Mouse (Mus musculus): ENCODE measurements around the gene Ncam1. TPM values are rescaled to one million over a fixed set of nuclear protein-coding genes. Genes with fewer than 3 reads are reported as not detected.

Ncam1 gene
- polyA plus RNA-seq, 1 experiment from 2014 or later: 5.8 TPM

DNA sequence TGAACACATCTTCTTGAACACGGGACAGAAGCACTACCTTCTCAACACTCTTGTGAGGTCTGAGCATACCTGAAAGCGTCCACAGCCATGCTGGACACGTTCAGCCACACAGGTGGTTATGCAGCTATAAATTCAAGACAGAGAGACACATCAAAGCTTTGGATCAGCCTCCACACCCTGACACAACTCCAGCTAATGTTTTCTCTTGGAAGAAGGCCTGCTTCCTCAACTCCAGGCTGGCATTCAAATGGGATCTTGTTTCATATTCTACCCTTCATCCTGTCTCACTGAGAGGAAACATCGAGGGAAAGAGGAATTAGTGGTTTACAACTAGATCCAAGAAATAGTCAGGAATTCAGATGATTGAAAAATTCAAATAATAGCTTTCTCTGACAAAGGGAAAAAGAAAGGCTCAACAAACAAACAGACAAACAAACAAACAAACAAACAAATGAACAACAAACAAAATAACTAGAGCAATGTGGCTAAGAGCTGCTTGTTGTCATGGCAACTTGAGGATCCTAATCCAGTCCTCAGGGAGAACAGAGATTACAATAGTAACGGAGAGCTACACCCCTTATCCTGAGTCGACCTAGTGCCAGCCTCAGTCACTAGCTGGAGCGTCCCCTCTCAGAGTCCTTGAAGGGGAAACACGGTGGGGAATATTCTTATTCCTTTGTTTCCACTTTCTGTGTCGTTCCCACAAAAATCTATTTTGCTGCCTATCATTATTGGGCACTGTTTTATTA, 175.6 kb downstream of the Ncam1 start:
- DNase-seq (ENCODE audit: low spot score): no peak

- no peak for DNase-seq (ENCODE audit: low spot score)
Measured at GRCm38 (mm10) chr9:49621691-49622090, 177.0 kb downstream of the Ncam1 start.

DNA sequence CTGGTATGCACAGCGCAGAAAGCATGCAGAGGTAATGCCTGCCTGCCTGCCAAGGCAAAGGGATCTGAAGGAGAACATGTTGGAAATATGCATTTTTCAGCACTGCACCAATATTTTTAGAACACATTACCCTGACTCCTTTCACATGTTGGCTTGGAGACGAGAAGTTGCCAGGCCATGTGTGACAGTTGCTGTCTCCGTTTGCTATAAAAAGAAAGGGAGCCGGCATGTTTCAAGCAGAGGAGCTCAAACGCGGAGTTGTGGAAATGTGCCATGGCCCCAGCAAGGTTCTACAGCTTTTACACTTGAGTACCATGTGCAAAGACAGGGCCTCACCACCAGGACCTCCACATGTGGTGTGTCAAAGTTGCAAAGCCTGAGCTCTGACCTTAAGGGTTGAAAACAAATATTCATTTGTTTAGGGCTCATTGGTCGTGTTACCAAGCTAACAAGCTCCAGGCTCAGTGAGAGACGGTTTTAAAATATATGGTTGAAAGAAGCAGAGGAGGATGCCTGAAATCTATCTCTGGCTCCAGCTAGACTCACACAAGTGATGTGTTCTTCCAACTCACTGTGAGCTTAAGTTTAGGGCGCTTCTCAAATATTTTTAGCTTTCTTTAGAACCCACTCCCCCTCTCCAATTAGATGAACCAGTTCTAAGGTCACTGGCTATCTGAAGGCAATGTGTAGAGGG, 179.9 kb downstream of the Ncam1 start:
- no peak for DNase-seq (ENCODE audit: low spot score)

DNA sequence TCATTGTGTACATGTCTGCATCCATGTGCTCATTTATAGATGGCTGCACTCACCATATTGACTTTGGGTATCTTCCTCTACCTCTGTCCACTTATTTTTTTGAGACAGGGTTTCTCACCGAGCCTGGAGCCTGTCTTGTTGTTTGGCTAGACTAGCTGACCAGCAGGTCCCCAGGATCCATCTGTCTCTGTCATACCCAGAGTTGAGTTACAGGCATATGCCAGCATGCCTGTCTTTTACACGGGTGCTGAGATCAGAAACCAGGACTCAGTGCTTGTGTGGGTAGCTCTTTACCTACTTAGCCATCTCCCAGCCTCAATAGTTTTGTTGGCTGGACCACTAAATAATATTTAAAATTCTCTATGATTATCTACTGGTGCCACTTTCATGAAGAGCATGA, 180.5 kb downstream of the Ncam1 start:
- DNase-seq (ENCODE audit: low spot score): no peak

DNA sequence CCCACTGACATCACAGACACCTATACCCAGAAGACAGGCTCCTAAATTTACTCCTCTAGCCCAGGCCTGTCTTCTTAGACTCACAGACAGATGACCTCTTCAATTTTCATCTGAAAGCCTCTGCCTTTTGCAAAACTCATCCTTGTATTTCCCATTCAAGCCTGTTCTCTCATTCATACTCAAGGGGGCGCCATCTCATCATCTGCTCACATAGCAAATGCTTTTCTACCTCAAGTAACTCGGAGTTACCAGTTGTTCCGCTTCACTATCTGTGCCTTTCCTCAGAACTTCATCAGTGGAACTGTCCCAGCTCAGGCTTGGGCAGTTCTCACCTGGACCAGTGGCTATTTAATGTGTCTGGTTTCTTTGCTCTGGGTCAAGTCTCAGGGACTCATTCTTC, 181.5 kb downstream of the Ncam1 start:
- peak; percentile 7 for DNase-seq (ENCODE audit: low spot score)

DNA sequence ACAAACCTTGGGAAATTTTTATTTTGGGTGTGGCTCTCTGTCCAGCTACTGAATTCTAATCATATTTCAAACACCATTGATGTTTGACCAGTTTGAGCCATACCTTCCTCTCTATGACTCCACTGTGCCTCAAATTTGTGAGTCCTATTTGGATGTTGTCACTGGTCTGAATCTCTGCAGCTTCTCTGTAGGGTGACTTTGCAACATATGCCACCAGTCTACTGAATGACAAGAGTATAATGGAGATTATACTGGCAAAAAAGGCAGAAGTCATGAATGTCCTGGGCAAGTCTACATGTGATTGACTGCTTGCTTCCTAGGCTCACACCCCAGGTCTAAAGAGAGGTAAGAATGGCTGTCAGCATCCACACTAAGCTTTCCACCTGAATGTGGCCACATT, 186.3 kb downstream of the Ncam1 start:
- no peak for DNase-seq (ENCODE audit: low spot score)

DNA sequence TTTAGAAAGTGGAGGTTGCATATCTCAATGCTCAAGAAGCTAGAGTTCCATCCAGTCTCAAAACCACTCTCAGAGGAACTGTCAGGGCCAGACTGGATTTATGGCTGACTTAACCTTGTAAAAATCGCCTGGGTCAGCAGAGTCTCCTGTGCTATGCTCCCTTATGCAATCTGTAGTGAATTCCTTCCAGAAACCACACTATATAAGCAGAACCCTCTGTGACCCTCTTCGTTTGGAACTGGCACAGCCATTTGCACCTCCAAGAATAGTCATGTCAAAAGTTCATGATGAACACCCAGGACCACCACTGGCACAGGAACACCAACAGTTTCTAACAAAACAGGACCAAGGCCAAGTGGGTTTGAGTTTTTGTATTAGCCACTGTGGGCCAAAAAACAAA, 190.5 kb downstream of the Ncam1 start:
- DNase-seq (ENCODE audit: low spot score): no peak

GRCm38 (mm10) chr9:49606717-49607116, 192.0 kb downstream of the Ncam1 start:
- no peak for DNase-seq (ENCODE audit: low spot score)

DNA sequence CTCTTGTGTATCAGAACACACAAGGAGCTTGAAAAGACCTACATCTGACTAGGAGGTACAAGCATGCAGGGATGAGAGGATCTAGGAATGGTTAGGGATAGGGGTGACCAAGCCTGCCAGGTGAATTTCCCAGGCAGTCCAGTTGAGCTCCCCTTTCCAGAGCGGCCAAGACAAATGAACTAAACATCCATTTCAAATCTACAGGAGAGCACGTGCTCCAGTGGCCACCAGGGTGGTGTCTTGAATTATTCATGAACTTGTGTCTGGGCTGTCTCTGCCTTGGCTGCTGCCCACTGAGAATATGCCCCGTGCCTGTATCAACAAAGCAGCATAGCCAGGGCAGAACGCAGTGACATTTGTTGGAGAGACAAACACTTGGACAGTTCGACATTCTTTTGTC, 192.4 kb downstream of the Ncam1 start:
- DNase-seq (ENCODE audit: low spot score): no peak

DNA sequence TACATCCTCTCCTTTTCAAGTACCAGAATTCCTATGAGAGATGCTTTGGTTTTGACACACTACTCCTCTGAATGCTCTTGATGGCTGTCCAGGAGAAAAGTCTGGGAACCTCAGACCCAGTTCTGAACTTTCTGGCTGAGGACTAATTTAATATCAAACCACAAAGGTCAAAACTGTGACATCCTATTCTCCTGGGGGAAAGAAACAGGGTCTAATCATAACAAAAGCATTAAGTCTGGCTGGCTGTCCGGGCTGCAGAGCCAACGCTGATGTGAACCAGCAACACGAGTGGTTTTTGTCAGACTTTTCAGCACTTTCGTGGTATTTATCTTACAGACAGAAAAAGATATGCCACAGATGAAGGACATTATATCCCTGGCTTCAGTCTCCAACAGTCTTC, 192.9 kb downstream of the Ncam1 start:
- no peak for DNase-seq (ENCODE audit: low spot score)

- no peak for DNase-seq (ENCODE audit: low spot score)
Measured at GRCm38 (mm10) chr9:49605351-49605750, 193.4 kb downstream of the Ncam1 start.

DNA sequence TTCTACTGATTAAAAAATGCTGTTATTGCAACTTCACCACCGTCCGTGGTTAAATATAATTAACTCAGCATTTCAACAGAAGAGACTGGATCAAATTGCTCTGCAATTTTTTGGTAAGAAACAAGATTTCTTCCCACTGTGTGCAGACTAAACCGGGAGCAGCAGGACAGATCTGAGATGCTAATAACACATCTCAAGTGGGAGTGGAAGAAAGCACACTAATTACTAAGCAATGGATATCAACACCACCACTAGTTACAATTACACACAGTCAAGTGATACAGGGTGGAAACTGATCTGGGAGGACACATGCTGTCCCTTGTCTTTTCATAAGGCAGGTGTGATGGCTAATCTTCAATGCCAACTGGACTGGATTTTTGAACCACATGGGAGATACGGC, 197.5 kb downstream of the Ncam1 start:
- no peak for DNase-seq (ENCODE audit: low spot score)

DNA sequence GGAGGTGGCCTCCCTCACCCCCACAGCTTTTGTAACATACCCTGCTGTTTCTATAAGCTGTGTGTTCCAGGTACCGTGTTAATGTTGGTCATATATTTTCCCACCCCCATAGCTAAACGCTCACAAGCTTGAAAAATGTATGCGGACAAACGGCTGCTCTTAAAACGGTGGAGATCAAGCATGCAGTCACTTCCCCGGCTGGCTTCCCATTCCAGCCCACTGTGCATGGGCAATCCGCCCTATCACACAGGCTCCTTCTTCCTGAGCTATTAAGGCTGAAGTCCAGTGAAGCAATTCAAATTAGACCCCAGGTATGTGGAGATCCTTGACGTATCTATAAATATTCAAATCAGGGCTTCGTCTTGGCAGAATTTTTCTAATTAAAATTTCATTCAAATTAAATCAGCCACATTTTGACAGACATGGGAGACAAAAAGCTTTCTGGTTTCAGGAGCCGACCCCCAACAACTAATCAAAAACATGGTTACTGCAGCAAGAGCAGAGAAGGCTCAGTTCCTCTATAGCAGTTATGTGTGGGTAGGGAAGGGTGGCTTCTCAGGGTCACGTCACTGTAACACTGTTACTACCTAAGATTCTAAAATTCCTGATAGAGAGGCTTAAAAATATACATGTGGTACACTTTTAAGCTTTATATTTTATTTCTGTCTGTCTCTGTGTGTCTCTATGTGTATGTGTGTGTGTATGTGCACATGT, 202.9 kb downstream of the Ncam1 start:
- DNase-seq (ENCODE audit: low spot score): no peak

- DNase-seq (ENCODE audit: low spot score): no peak
Measured at GRCm38 (mm10) chr9:49594876-49595634, 203.7 kb downstream of the Ncam1 start.

DNA sequence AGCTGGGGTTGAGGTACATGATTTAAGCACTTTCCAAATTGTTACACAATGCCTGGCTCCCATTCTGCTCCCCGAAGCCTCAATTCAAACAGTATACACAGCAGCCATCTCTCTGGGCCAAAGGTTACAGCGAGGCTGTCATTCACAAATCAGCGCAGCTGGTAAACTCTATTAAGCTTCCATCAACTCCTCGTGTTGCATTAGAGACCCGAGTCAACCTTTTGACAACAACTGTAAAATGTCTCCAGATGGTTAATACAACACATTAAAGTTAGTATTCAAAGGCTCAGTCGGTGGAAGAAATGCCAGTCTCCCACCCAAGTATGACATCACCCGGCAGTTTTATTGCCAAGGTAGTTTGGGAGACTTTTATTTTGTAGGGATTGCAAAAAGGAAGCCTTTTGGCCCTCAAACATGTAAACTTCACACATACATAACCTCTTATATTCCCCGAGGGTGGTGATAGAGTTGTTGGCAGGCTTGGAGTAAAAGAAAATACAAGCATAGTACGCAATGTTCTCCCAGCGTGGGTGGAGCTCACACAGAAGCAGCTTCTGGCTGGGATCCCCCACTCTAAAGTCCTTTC, 204.7 kb downstream of the Ncam1 start:
- no peak for DNase-seq (ENCODE audit: low spot score)

DNA sequence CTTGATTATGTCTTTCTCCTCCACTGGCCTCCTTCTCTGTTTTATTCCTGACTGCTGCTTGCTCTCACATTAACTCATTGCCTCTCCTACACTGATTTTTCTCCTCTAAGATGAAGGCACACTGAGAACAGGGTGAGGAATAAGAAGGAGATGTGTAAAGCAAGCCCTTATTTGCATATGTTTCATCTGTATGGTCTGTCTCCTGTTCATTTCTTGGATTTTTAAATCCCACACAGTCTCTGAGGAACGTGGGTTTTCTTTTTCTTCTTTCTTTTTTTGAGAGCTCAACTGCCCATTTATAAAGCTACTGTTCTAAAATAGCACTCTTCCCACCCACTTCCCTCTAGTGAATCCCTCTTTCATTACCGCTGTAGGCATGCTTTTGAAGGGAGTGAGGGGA, 206.7 kb downstream of the Ncam1 start:
- DNase-seq (ENCODE audit: low spot score): no peak

GRCm38 (mm10) chr9:49590261-49590660, 208.5 kb downstream of the Ncam1 start:
- DNase-seq (ENCODE audit: low spot score): no peak

- DNase-seq (ENCODE audit: low spot score): no peak
Measured at GRCm38 (mm10) chr9:49577136-49577535, 221.6 kb downstream of the Ncam1 start.

DNA sequence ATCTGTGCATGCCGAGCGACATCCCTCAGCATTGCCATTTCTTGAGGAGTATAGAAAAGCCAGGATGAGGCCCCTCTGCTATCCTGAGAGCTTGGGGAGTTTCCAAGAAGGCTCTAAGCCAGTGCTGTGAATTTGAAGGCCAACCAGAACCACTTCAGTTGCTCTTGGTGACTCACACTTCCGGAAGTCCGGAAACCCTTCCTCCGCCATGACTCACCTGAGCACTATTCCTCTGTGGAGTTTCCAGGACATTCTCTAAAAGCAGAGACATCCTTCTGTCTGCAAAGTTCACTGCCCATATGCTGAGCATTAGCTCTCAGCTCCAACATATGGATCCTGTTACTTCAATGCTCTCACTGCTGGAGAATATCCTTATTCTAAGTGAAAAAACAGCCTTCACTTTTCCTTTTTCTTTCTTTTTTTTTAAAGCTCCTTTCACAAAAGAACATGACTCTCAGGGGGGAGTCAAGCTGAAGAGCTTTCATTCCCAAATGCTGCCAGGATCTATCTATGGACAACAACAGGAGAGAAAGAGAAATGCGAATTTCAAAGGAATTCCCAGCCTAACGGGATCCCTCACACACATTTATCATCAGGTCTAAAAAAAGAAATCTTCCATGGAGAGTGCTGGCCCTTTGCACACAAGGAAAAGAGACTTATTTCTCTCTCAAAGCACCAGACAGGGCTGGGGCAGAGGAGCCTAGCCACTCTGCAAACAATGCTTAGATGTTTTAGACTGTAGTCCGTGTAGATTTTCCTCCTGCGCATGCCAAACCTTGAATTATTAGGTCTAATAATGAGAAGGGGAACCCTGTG, 226.8 kb downstream of the Ncam1 start:
- no peak for DNase-seq (ENCODE audit: low spot score)

All from thymus, postnatal 0 days (tissue).